Mouse (Mus musculus) liver, adult 2 months (tissue): ENCODE data around the gene Mical2. TPM values are rescaled to one million over a fixed set of nuclear protein-coding genes. Genes with fewer than 3 reads are reported as not detected.

ENCODE experiments used
- DNase-seq: peaks from one replicate; pipeline ENCODE4 v3.0.0-alpha.2; 2011; ENCODE audit warnings: low read depth, low spot score; ENCODE audit errors: extremely low read depth
- H3K27ac ChIP-seq: fragments of 200-500 bp; replicated peaks from 2 replicates; pipeline ENCODE4 v1.5.1; 2012; ENCODE audit warnings: low read depth, mild to moderate bottlenecking, control low read depth, inconsistent platforms, low read length; ENCODE audit not compliant: insufficient read depth
- H3K27me3 ChIP-seq: fragments of 200-500 bp; 2 replicates; pipeline ENCODE4 v1.6.1; 2012; ENCODE audit warnings: mild to moderate bottlenecking, moderate library complexity, low read length, inconsistent platforms; ENCODE audit not compliant: control insufficient read depth, insufficient read depth
- H3K36me3 ChIP-seq: fragments of 200-500 bp; 2 replicates; pipeline ENCODE4 v1.6.1; 2012; ENCODE audit warnings: low read length, inconsistent platforms; ENCODE audit not compliant: control insufficient read depth, insufficient read depth
- H3K4me1 ChIP-seq: fragments of 200-500 bp; 2 replicates; pipeline ENCODE4 v1.6.1; 2011; ENCODE audit warnings: low read length; ENCODE audit not compliant: control insufficient read depth, insufficient read depth
- H3K4me3 ChIP-seq: fragments of 200-500 bp; 2 replicates; pipeline ENCODE4 v1.5.1; 2011; ENCODE audit warnings: low read depth, mild to moderate bottlenecking, control low read depth, low read length, moderate library complexity; ENCODE audit not compliant: insufficient read depth
- H3K79me2 ChIP-seq: fragments of 200-500 bp; 2 replicates; pipeline ENCODE4 v1.6.1; 2012; ENCODE audit warnings: inconsistent platforms, mild to moderate bottlenecking, low read length, moderate library complexity; ENCODE audit not compliant: control insufficient read depth, insufficient read depth
- H3K9ac ChIP-seq: fragments of 200-500 bp; 2 replicates; pipeline ENCODE4 v1.6.1; 2012; ENCODE audit warnings: low read depth, mild to moderate bottlenecking, control low read depth, inconsistent platforms, low read length
- CTCF ChIP-seq: fragments of 200-500 bp; IDR thresholded peaks from 2 replicates; pipeline ENCODE4 v1.5.1; 2011; ENCODE audit warnings: low read depth, low read length, control low read depth
- POLR2A ChIP-seq: fragments of 200-500 bp; IDR thresholded peaks from 2 replicates; pipeline ENCODE4 v1.6.1; 2011; ENCODE audit warnings: low read length, control low read depth; ENCODE audit not compliant: insufficient read depth; ENCODE audit errors: extremely low read depth
- WGBS: fragments of 180-500 bp; shearing (Covaris S2); methylation state at CpG from one replicate; pipeline ENCODE4 v1.1.7; 2018; 5-methylcytosine and 5-hydroxymethylcytosine counted together
- polyA plus RNA-seq: library from polyadenylated mRNA; depleted of rRNA; stranded (reverse); fragments of >200 nt; gene quantifications from 2 replicates; pipeline ENCODE4 v1.2.3, GENCODE M21; 2012
- total RNA-seq: library from RNA; depleted of rRNA; stranded (reverse); fragments of >200 nt; gene quantifications from 2 replicates; pipeline ENCODE4 v1.2.3, GENCODE M21; 2014

The Mical2 gene
- total and polyA plus RNA-seq, 2 experiments = 4.1 to 6.9 TPM

DNA sequence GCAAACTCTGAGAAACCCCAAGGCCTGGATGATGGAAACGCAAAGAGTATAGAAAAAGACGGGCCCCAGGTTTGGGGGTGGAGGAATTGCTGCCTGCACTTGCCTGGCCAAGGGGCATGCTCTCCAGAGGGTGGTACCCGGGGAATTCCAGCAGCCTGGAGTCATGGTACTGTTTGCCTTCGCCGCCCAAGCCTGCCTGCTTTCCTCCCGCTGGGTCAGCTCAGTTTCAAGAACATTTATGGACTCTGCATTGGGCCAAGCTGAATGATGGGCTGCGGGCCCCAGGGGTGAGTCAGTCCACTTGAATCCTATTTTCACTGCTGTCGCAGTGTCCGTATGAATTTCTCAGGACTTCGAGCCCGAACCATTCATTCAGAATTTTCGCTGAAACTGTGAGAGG, 802 bp upstream of the Mical2 start:
- H3K4me3 ChIP-seq = no peak overlapping the region
- H3K4me1 ChIP-seq = peaks cover 8% of the 10 kb centered on the region
- no peaks in the 10 kb centered on the region for H3K36me3 ChIP-seq
- WGBS = 93% methylated on average over 12 of the region's 12 CpGs
- no peaks in the 10 kb centered on the region for H3K27me3 ChIP-seq
- no peak overlapping the region for H3K27ac ChIP-seq
- peaks cover 23% of the 10 kb centered on the region; the same call in 1 of the 2 replicates for H3K79me2 ChIP-seq
- TF ChIP-seq POLR2A (no peak), CTCF (no peak)
- no peak overlapping the region for H3K9ac ChIP-seq
- DNase-seq = no peak

DNA sequence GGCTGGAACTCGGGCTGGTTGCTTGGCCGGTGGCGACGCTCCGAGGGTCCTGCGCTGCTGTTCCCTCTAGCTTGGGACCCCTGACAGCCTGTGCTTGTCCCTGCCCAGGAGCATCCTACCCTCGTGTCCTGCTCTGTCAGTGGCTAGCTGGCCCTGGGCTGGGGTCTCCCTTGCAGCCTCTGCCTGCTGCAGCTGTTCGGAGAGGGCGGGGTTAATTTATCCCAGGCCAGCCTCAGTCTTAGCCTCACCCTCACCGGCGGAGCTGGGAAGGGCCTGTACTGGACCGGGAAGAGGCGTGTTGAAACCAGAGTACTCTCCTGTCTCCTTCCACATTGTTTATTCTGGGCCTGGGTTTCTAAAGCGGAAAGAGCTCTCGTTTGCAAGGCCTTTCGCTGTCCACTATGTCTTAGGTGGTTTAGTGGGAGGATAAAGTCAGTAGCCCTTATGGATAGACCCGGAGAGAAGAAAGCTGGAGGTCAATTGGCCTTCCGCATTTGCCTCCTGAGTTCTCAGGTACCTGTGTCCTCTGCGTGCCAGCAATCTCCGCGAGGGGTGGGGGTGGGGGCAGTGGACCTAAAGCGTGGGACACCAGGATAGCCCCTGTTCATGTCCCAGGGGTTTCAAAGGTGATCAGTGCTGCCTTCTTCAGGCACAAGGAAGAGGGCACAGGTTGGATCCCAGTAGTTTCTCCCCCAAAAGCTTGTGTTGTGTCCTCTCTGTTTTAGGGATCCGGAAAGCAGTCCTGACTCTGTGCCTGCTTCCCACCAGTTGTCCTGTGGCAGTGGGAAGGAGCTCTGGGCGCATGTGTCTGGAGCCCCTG, 1.0 kb downstream of the Mical2 start:
- DNase-seq = peak; percentile 71
- WGBS = 11% methylated on average over 24 of the region's 24 CpGs
- Histone ChIP-seq H3K4me3 (peak overlapping the region; percentile 80), H3K27ac (no peak overlapping the region; the same call in 1 of the 2 replicates), H3K9ac (peak overlapping the region; percentile 67), H3K36me3 (no peaks in the 10 kb centered on the region), H3K27me3 (no peaks in the 10 kb centered on the region), H3K79me2 (peaks cover 33% of the 10 kb centered on the region; the same call in 1 of the 2 replicates), H3K4me1 (peaks cover 8% of the 10 kb centered on the region)
- TF ChIP-seq POLR2A = no peak
- TF ChIP-seq CTCF = no peak

- H3K4me3 ChIP-seq = no peak overlapping the region
- no peak for TF ChIP-seq CTCF
- TF ChIP-seq POLR2A = no peak
- no peak for DNase-seq
- H3K9ac ChIP-seq = peak overlapping the region; percentile 19; the same call in 1 of the 2 replicates
- no peaks in the 10 kb centered on the region for H3K36me3 ChIP-seq
- peaks cover 8% of the 10 kb centered on the region for H3K4me1 ChIP-seq
- peaks cover 38% of the 10 kb centered on the region; the same call in 1 of the 2 replicates for H3K79me2 ChIP-seq
- WGBS = 91% methylated on average over 6 of the region's 6 CpGs
- H3K27ac ChIP-seq = no peak overlapping the region
- H3K27me3 ChIP-seq = no peaks in the 10 kb centered on the region
Observed at GRCm38 (mm10) chr7:112227266-112227562, 1.6 kb downstream of the Mical2 start.

DNA sequence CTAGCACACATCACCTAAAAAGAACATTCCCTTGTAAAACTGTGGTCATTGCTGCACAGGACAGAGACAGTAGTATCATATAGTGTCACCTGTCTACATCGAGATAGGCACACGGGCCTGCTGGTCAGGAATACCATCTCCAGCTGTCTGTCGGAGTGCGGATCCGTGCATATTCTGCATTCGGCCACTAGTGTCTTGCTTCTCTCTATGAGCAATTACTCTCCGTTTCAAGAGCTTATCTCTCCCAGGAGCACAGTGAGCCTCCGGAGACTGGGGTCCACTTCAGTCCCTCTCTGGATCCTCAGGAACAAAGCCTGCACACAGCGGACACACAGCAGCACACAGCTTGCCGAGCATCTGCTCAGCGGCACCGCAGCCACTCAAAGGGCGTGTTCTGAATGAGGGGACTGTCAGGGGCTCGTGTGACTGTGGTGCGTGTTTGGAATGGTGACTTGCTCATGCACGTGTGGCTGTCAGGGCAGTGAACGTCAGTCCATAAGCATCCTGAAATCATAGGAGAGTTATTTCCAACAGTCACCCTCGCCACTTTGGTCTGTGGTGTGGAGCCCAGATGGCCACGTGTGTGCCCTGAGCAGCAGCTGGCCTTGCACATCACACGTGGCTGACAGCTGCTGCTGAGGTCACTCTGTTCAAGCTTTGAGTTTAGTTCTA, 3.3 kb downstream of the Mical2 start:
- no peaks in the 10 kb centered on the region for H3K27me3 ChIP-seq
- H3K27ac ChIP-seq = no peak overlapping the region
- H3K4me1 ChIP-seq = peaks cover 8% of the 10 kb centered on the region
- no peak overlapping the region for H3K9ac ChIP-seq
- no peak for TF ChIP-seq POLR2A
- no peak for TF ChIP-seq CTCF
- WGBS = 92% methylated on average over 20 of the region's 20 CpGs
- DNase-seq = no peak
- no peaks in the 10 kb centered on the region for H3K36me3 ChIP-seq
- H3K4me3 ChIP-seq = no peak overlapping the region
- peaks cover 43% of the 10 kb centered on the region; the same call in 1 of the 2 replicates for H3K79me2 ChIP-seq

GRCm38 (mm10) chr7:112231731-112232130, 6.1 kb downstream of the Mical2 start:
- DNase-seq = no peak
- H3K79me2 ChIP-seq = peaks cover 42% of the 10 kb centered on the region; the same call in 1 of the 2 replicates
- 85% methylated on average over 7 of the region's 7 CpGs for WGBS
- TF ChIP-seq CTCF (no peak), POLR2A (no peak)
- no peak overlapping the region for H3K4me3 ChIP-seq
- H3K27me3 ChIP-seq = no peaks in the 10 kb centered on the region
- H3K36me3 ChIP-seq = peaks cover 3% of the 10 kb centered on the region; the same call in 1 of the 2 replicates
- H3K4me1 ChIP-seq = peaks cover 5% of the 10 kb centered on the region
- H3K9ac ChIP-seq = no peak overlapping the region
- H3K27ac ChIP-seq = no peak overlapping the region
